Mouse (Mus musculus) embryo, embryonic 11 days (tissue): ENCODE results near the gene Pard3.

Source experiments
- DNase-seq: peaks from one replicate; pipeline ENCODE4 v3.0.0-alpha.2; 2015

Pard3 gene

GRCm38 (mm10) chr8:127295848-127296247 is 232.2 kb downstream of the Pard3 start:
- no peak for DNase-seq

GRCm38 (mm10) chr8:127300493-127300892 is 236.8 kb downstream of the Pard3 start:
- no peak for DNase-seq

- DNase-seq = no peak
Observed at GRCm38 (mm10) chr8:127302847-127303445, 239.3 kb downstream of the Pard3 start.

- DNase-seq = no peak
Observed at GRCm38 (mm10) chr8:127307026-127307425, 243.3 kb downstream of the Pard3 start.

- no peak for DNase-seq
Observed at GRCm38 (mm10) chr8:127309363-127309762, 245.7 kb downstream of the Pard3 start.

GRCm38 (mm10) chr8:127315811-127316210 is 252.1 kb downstream of the Pard3 start:
- no peak for DNase-seq

GRCm38 (mm10) chr8:127317914-127318313 is 254.2 kb downstream of the Pard3 start:
- no peak for DNase-seq

- DNase-seq = no peak
Observed at GRCm38 (mm10) chr8:127318377-127319159, 254.9 kb downstream of the Pard3 start.

GRCm38 (mm10) chr8:127320930-127321329 is 257.2 kb downstream of the Pard3 start:
- DNase-seq = no peak

- no peak for DNase-seq
Observed at GRCm38 (mm10) chr8:127323583-127324360, 260.1 kb downstream of the Pard3 start.

GRCm38 (mm10) chr8:127324836-127325570 is 261.3 kb downstream of the Pard3 start:
- no peak for DNase-seq

- no peak for DNase-seq
Observed at GRCm38 (mm10) chr8:127325749-127326148, 262.1 kb downstream of the Pard3 start.

- peak; percentile 39 for DNase-seq
Observed at GRCm38 (mm10) chr8:127330258-127331187, 266.8 kb downstream of the Pard3 start.

GRCm38 (mm10) chr8:127331751-127332150 is 268.1 kb downstream of the Pard3 start:
- peak; percentile 51 for DNase-seq

- DNase-seq = no peak
Observed at GRCm38 (mm10) chr8:127335216-127335615, 271.5 kb downstream of the Pard3 start.

GRCm38 (mm10) chr8:127338183-127338582 is 274.5 kb downstream of the Pard3 start:
- DNase-seq = no peak

GRCm38 (mm10) chr8:127341046-127341445 is 277.4 kb downstream of the Pard3 start:
- no peak for DNase-seq

GRCm38 (mm10) chr8:127343115-127343514 is 279.4 kb downstream of the Pard3 start:
- no peak for DNase-seq

GRCm38 (mm10) chr8:127344421-127344820 is 280.7 kb downstream of the Pard3 start:
- no peak for DNase-seq

- no peak for DNase-seq
Observed at GRCm38 (mm10) chr8:127345912-127346423, 282.3 kb downstream of the Pard3 start.

- no peak for DNase-seq
Observed at GRCm38 (mm10) chr8:127347890-127348495, 284.3 kb downstream of the Pard3 start.
